Mouse (Mus musculus) gastrocnemius, postnatal 4 days (tissue): Measurements from ENCODE around the gene Fto. TPM values are rescaled to one million over a fixed set of nuclear protein-coding genes. Genes with fewer than 3 reads are reported as not detected.
A peak's percentile ranks its signal among the peaks of the same experiment; 100 is the strongest.

Source experiments
- DNase-seq, 2 experiments: peaks; one replicate each; pipeline ENCODE4 v3.0.0; 2021 to 2022; ENCODE audit warnings: low spot score in 2 of 2, mixed read lengths in 2 of 2
- total RNA-seq, 2 experiments: library from RNA; stranded (reverse); gene quantifications; 2 replicates each; pipeline ENCODE4 v1.2.3; 2021

The Fto gene
- total RNA-seq, 2 experiments from 2014 or later: 153 to 154 TPM

- DNase-seq: no peak
Measured at GRCm38 (mm10) chr8:91599349-91599837, 286.1 kb downstream of the Fto start.

- DNase-seq: no peak
Measured at GRCm38 (mm10) chr8:91603751-91604150, 290.4 kb downstream of the Fto start.

- no peak for DNase-seq
Measured at GRCm38 (mm10) chr8:91605901-91606300, 292.6 kb downstream of the Fto start.

- DNase-seq: peak in 1 of 2 experiments; percentile 44
Measured at GRCm38 (mm10) chr8:91607091-91607490, 293.8 kb downstream of the Fto start.

- no peak for DNase-seq
Measured at GRCm38 (mm10) chr8:91611191-91611590, 297.9 kb downstream of the Fto start.

- no peak for DNase-seq
Measured at GRCm38 (mm10) chr8:91611723-91612362, 298.5 kb downstream of the Fto start.

GRCm38 (mm10) chr8:91612387-91613130 is 299.2 kb downstream of the Fto start:
- DNase-seq: no peak

GRCm38 (mm10) chr8:91613603-91614002 is 300.3 kb downstream of the Fto start:
- no peak for DNase-seq

GRCm38 (mm10) chr8:91615196-91615595 is 301.9 kb downstream of the Fto start:
- DNase-seq: no peak

- DNase-seq: no peak
Measured at GRCm38 (mm10) chr8:91615781-91616683, 302.7 kb downstream of the Fto start.

- no peak for DNase-seq
Measured at GRCm38 (mm10) chr8:91617772-91618171, 304.4 kb downstream of the Fto start.

GRCm38 (mm10) chr8:91622757-91623156 is 309.4 kb downstream of the Fto start:
- DNase-seq: no peak

GRCm38 (mm10) chr8:91625686-91626558 is 312.6 kb downstream of the Fto start:
- no peak for DNase-seq

- no peak for DNase-seq
Measured at GRCm38 (mm10) chr8:91629594-91629993, 316.3 kb downstream of the Fto start.

- no peak for DNase-seq
Measured at GRCm38 (mm10) chr8:91630320-91631033, 317.2 kb downstream of the Fto start.

- no peak for DNase-seq
Measured at GRCm38 (mm10) chr8:91632411-91632810, 319.1 kb downstream of the Fto start.

- DNase-seq: no peak
Measured at GRCm38 (mm10) chr8:91635406-91635805, 322.1 kb downstream of the Fto start.

GRCm38 (mm10) chr8:91636887-91637286 is 323.6 kb downstream of the Fto start:
- DNase-seq: no peak

GRCm38 (mm10) chr8:91637684-91638083 is 324.4 kb downstream of the Fto start:
- DNase-seq: no peak

GRCm38 (mm10) chr8:91638256-91638655 is 324.9 kb downstream of the Fto start:
- no peak for DNase-seq
